Mouse (Mus musculus): ENCODE data around the gene Ing3. TPM values are rescaled to one million over a fixed set of nuclear protein-coding genes. Genes with fewer than 3 reads are reported as not detected.

Gene Ing3
- polyA plus RNA-seq, 1 experiment from 2014 or later = 52.6 TPM

DNA sequence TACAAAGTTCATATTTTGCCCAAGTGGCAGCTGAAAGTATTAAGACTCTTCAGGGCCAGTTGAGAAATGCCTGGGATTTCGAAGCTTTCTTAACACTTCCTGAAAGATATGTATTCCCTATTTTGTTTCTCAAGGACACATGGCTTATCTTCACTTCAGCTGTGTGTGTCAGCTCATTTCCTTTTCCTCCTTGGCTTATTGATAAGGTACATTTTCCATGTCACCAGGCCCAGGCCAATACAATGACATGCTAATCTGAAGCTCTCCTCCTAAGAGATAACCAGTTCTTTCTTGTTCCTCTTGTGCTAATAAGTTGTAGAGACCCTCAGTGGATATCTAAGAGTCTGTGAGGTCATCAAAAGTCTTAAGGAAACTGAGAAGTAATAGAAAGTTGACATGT is 31.7 kb downstream of the Ing3 start:
- no peak overlapping the region for H3K9ac ChIP-seq
- no peaks in the 10 kb centered on the region for H3K36me3 ChIP-seq
- H3K27me3 ChIP-seq (replicated peaks) = no peaks in the 10 kb centered on the region
- no peak overlapping the region for H3K27ac ChIP-seq
- no peaks in the 10 kb centered on the region for H3K4me1 ChIP-seq (replicated peaks)
- WGBS = 88% methylated on average over 1 of the region's 1 CpGs
- ATAC-seq = no peak
- H3K9me3 ChIP-seq = no peaks in the 10 kb centered on the region
- no peak overlapping the region for H3K4me3 ChIP-seq (replicated peaks)
- no peak overlapping the region for H3K4me2 ChIP-seq (replicated peaks)

DNA sequence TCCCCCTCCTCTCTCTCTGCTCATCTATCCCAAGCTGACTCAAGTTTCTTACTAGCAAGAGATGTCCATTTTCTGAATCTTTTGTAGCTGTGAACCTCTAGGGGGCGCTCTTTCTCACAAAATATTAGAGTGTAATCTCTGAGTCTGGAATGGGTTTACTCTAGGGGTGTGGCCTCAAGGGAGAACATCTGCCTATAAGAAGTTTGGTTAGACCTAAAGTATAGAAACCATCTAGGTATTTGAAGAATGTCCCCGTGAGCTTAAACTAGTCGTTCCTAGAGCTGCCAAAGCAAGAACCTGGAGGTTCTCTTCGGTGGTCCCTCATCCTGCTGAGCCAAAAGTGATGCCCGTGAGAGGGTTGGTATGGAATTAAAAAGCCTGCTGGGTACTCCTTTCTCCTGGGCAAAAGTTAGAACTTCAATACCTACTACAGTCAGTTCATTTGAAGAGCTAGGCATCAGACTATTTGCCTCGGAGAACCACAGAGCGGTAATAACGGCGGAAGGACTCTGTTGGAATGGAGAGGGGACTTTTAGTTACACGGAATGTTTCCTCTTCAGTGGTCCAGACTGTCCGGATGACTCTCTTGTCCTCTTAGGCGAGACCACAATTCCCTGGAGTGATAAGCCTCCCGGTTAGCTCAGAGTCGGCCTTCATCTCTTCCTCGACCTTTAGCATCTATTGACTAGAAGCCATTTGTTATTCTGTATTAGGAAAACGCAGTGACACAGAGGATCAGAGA is 35.8 kb downstream of the Ing3 start:
- Histone ChIP-seq H3K27ac (peak overlapping the region; percentile 61), H3K4me2 (replicated peaks) (peak overlapping the region; percentile 84), H3K36me3 (no peaks in the 10 kb centered on the region), H3K27me3 (replicated peaks) (no peaks in the 10 kb centered on the region), H3K4me3 (replicated peaks) (peak overlapping the region; percentile 47), H3K4me1 (replicated peaks) (no peaks in the 10 kb centered on the region), H3K9ac (peak overlapping the region; percentile 50), H3K9me3 (no peaks in the 10 kb centered on the region)
- ATAC-seq = peak; percentile 73
- WGBS = 8% methylated on average over 16 of the region's 16 CpGs

DNA sequence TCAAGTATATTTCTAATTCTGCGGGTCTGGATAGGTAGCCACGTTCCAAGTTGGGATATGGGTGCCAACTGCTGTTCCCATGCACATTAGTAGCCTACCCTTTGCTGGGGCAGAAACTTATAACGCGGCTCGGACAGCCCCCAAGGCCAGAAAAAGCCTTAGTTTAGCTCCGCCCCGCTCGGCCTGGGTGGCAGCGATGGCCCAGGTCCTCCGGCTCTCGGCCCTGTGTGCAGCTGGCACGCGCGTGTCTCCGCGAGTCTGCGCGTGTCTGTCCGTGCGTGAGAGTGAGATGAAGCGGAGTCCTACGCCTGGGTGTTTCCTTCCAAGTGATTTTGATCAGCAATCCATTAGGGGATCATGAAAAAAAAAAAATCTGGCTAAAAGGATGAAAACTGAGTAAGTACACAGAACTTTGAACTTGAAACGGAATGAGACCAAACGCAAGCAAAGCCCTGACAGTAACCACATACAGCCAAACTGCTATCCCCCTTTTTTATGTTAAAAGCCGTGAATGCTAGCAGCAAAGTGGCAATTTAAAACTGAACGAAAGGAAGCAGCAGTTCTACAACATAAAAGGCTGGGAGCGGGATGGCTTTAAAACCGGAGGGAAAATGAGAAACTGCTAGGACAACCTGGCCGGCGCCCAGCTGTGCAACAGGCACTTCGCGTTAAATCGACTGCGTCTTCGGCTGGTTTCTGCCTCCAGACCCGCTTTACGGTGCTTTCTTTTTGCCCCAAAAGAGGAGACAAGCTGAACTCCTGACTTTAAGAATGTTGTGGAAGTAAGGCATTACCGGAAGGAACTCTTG is 36.6 kb downstream of the Ing3 start, which contains the start of gene Cped1:
Cped1 (plus strand) TSS at position 185 of the 809 bp plus-strand sequence.
- peak within 1 kb of the TSS; percentile 61 for H3K27ac ChIP-seq
- no peaks in the 10 kb centered on the region for H3K27me3 ChIP-seq (replicated peaks)
- no peaks in the 10 kb centered on the region for H3K4me1 ChIP-seq (replicated peaks)
- H3K9ac ChIP-seq = peak within 1 kb of the TSS; percentile 50
- H3K4me3 ChIP-seq (replicated peaks) = peak within 1 kb of the TSS; percentile 47
- H3K36me3 ChIP-seq = no peaks in the 10 kb centered on the region
- no peaks in the 10 kb centered on the region for H3K9me3 ChIP-seq
- under 1% methylated on average over 38 of the region's 38 CpGs for WGBS
- peak within 1 kb of the TSS; percentile 84 for H3K4me2 ChIP-seq (replicated peaks)
- peak; percentile 76 for ATAC-seq

DNA sequence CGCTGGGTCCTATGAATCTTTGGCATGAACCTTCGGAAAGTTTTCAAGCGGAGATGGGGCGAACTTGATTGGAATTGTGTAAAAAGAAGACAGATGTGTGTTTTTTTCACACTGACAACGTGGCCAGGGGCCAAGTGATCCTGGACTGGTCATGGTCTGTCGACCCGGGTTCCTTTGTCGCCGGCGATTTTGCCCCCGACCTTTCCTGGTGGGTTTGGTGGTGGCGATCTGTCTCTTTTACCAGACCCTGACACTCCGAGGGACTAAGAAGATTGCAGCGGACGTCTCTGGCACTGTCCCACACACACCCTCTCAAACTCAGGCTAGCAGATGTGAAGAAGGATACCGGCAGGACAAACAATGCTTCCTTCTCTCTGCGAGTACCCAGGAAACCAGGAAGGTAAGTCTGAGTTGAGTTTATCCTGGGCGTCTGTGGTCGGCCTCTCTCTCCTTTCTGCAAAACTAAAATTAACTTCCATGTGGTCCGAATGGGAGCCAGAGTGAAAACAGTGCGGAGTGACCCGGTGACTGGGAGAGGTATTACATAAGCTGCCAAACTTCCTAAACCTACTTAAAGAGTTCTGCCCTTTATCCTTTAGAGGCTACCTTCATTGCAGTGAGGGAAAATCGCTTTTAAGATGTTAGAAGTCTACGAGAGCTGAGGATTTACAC is 37.4 kb downstream of the Ing3 start:
- H3K9me3 ChIP-seq = no peaks in the 10 kb centered on the region
- peak overlapping the region; percentile 61 for H3K27ac ChIP-seq
- H3K27me3 ChIP-seq (replicated peaks) = no peaks in the 10 kb centered on the region
- peak overlapping the region; percentile 47 for H3K4me3 ChIP-seq (replicated peaks)
- H3K4me1 ChIP-seq (replicated peaks) = no peaks in the 10 kb centered on the region
- no peaks in the 10 kb centered on the region for H3K36me3 ChIP-seq
- H3K9ac ChIP-seq = peak overlapping the region; percentile 50
- ATAC-seq = no peak; the same call in 1 of the 2 replicates
- 8% methylated on average over 24 of the region's 24 CpGs for WGBS
- H3K4me2 ChIP-seq (replicated peaks) = peak overlapping the region; percentile 84

DNA sequence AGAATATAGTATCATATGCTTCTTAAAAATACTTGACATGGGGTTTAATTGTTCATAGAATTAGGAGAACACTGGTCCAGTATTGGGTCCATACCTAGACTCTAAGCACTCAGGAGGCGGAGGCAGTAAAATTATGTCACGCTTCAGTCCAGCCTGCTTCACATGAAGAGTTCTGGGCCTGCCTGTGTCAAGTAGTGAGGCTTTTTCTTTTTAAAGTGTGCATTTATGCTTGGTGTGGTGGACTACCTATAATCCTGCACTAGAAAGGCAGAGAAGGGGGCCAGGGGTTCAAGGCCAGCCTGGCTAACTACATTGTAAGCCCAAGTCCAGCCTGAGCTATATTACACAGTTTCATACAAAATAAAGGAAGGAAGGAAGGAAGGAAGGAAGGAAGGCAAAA is 38.2 kb downstream of the Ing3 start:
- Histone ChIP-seq H3K4me2 (replicated peaks) (peak overlapping the region; percentile 84), H3K36me3 (no peaks in the 10 kb centered on the region), H3K27ac (0 out of 2 replicates have a peak overlapping the region, but pooled peaks have one; percentile 4), H3K27me3 (replicated peaks) (no peaks in the 10 kb centered on the region), H3K4me1 (replicated peaks) (no peaks in the 10 kb centered on the region), H3K4me3 (replicated peaks) (peak overlapping the region; percentile 47), H3K9me3 (no peaks in the 10 kb centered on the region), H3K9ac (no peak overlapping the region)
- no peak for ATAC-seq
- WGBS = 68% methylated on average over 2 of the region's 2 CpGs

DNA sequence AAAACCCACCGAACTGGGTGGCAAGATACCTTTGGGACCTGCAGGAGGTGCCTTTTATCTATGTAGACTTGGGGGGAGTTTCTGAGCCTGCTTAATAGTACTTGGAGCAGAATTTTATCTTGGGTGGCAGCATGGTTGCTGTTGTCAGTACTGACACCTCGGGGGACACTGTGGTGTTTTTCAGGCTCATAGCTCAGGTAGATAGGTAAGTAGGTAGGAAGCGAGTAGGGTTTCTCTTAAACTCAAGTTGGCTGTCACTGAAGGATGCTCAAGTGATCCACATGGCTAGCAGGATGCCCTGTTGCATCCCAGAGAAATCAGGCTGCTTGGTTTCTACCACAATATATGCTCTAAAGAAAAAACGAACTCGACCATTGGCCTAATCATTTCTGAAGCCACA is 38.9 kb downstream of the Ing3 start:
- H3K9me3 ChIP-seq = no peaks in the 10 kb centered on the region
- no peaks in the 10 kb centered on the region for H3K27me3 ChIP-seq (replicated peaks)
- ATAC-seq = no peak
- H3K36me3 ChIP-seq = no peaks in the 10 kb centered on the region
- H3K4me3 ChIP-seq (replicated peaks) = peak overlapping the region; percentile 15
- H3K4me2 ChIP-seq (replicated peaks) = peak overlapping the region; percentile 47
- 76% methylated on average over 5 of the region's 5 CpGs for WGBS
- no peaks in the 10 kb centered on the region for H3K4me1 ChIP-seq (replicated peaks)
- H3K9ac ChIP-seq = no peak overlapping the region
- H3K27ac ChIP-seq = no peak overlapping the region

DNA sequence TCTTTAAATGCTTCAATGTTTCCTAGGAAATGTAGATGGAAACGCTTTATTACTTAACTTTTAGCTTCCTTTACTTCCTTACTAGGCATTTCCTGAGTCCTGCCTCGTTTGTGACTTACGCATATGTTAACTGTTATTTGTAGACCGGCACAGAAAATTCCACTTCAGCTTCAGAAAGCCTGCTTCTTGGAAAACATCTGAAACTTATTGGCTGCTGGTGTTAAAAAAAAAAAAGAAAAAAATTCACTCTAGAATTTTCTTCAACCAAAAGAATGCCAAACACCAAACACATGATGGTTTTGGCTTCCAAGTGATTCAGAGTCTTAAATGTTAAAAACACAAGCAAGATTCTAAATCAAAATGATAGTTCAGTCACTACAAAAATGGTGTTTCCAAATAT is 39.7 kb downstream of the Ing3 start:
- H3K27ac ChIP-seq = no peak overlapping the region

DNA sequence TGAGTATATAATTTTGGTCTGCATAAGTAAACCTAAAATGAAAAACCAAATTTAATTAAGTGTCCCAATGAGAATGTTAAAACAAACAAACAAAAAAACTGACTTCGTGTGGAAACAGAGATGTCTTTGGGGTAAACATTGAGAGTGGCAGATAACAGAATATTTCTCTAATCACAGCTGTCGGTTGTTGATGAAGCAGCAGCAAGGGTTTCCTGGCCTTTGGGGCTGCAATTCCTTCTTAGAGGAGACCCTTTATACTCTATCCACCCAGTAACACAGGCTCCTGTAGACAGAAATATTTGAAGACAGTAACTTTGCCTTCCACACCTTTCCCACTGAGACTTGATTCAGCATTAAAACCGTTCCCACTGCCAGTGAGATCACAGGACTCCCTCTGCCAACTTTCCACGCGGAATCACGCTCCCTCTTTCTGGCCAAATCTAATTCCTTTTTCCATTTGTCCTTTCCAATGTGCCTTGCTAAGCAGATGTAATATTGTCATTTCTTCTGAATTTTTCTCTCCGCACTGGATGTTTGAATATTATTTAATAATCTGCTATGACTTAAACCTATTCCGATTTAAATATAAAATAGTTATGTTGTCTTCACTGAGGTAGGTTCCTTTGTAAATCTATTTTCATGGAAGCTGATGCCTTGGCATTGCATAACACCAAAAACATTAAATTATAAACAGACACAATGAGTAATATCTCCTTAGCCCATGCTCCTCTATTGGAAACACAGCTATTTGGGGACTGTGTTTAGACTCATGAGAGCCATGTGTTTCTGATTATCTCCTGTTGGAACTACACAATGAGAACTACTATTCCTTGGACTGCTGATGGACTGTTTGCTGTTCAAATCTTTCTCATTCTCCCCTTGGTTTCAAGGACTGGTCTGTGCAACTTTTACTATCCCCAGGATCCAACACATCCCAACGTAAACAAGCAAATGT is 41.1 kb downstream of the Ing3 start:
- Histone ChIP-seq H3K4me3 (replicated peaks) (0 out of 2 replicates have a peak overlapping the region, but pooled peaks have one; percentile 7), H3K9me3 (no peaks in the 10 kb centered on the region), H3K36me3 (no peaks in the 10 kb centered on the region), H3K4me1 (replicated peaks) (no peaks in the 10 kb centered on the region), H3K9ac (no peak overlapping the region), H3K4me2 (replicated peaks) (peak overlapping the region; percentile 37), H3K27ac (peak overlapping the region; percentile 20; the same call in 1 of the 2 replicates), H3K27me3 (replicated peaks) (no peaks in the 10 kb centered on the region)
- no peak for ATAC-seq
- 53% methylated on average over 9 of the region's 9 CpGs for WGBS

More for the DNA sequence above, 39.7 kb downstream of the Ing3 start:
- Histone ChIP-seq H3K4me1 (replicated peaks) (no peaks in the 10 kb centered on the region), H3K9me3 (no peaks in the 10 kb centered on the region), H3K27me3 (replicated peaks) (no peaks in the 10 kb centered on the region), H3K4me2 (replicated peaks) (peak overlapping the region; percentile 47), H3K9ac (no peak overlapping the region), H3K36me3 (no peaks in the 10 kb centered on the region), H3K4me3 (replicated peaks) (peak overlapping the region; percentile 15)
- WGBS = 57% methylated on average over 4 of the region's 4 CpGs
- no peak for ATAC-seq

DNA sequence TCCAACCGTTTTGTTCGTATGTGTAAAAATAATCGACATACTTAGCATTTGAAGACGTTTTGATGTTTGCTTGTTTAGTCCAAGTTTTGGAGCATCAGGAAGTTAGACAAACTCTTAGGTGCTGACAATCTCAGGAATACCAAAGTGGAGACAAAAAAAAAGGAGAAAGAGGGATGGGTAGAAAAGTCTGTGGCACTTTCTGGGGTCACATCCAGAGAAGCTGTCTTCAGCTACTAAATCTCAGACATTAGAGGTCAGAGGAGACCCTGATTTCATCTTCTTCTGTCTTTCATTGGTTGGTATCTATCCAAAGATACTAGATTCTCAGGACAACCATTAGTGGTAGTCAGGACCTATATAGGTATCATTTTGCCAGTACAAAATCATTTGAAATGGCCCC is 41.8 kb downstream of the Ing3 start:
- Histone ChIP-seq H3K9ac (no peak overlapping the region), H3K36me3 (no peaks in the 10 kb centered on the region), H3K4me3 (replicated peaks) (no peak overlapping the region), H3K27ac (no peak overlapping the region), H3K27me3 (replicated peaks) (no peaks in the 10 kb centered on the region), H3K4me1 (replicated peaks) (no peaks in the 10 kb centered on the region), H3K4me2 (replicated peaks) (peak overlapping the region; percentile 37; the same call in 1 of the 2 replicates), H3K9me3 (no peaks in the 10 kb centered on the region)
- no peak for ATAC-seq
- 58% methylated on average over 4 of the region's 4 CpGs for WGBS

DNA sequence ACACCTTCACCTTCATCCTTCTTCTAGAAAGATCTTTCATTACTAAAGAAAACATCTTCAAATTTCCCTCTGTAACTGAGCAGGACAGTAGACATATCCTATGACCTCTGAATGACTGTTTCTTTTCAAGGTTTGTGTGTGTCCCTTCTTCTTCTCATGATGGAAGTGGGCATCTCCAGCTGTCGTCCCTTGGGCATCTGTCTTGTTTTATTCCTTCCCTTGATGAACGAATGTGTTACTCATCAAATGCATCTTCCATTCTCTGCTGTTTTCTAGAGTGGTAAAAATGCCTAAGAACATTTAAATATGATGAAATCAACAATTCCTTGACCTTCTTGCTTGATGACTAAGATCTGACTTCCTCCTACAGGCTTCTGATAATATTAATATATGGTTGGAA is 43.7 kb downstream of the Ing3 start:
- Histone ChIP-seq H3K4me2 (replicated peaks) (no peak overlapping the region), H3K4me1 (replicated peaks) (peaks cover 3% of the 10 kb centered on the region; the same call in 1 of the 2 replicates), H3K9ac (no peak overlapping the region), H3K36me3 (no peaks in the 10 kb centered on the region), H3K27ac (no peak overlapping the region), H3K27me3 (replicated peaks) (no peaks in the 10 kb centered on the region), H3K4me3 (replicated peaks) (no peak overlapping the region), H3K9me3 (no peaks in the 10 kb centered on the region)
- ATAC-seq = no peak
- 77% methylated on average over 2 of the region's 2 CpGs for WGBS

DNA sequence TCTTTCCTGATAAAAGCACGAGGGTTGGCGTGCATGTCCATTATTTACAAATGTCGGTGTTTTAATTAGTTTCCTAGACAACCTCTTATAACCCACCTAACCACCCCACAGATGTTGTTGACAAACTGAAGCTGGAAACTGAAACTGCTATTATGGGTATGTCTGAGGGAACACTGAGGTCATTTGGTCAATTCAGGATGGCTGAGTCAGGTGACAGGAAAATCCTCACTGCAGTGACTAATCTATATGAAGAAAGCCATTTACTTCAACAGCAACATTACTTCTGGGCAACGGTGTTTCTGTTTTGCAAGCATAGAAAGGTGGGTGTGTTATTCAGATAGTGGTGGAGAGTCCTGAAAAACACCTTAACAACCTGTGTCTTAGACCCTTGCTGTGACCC is 48.8 kb downstream of the Ing3 start:
- no peak overlapping the region for H3K27ac ChIP-seq
- no peaks in the 10 kb centered on the region for H3K36me3 ChIP-seq
- no peak overlapping the region for H3K9ac ChIP-seq
- no peaks in the 10 kb centered on the region for H3K27me3 ChIP-seq (replicated peaks)
- H3K4me3 ChIP-seq (replicated peaks) = no peak overlapping the region
- peaks cover 18% of the 10 kb centered on the region; the same call in 1 of the 2 replicates for H3K4me1 ChIP-seq (replicated peaks)
- H3K4me2 ChIP-seq (replicated peaks) = no peak overlapping the region
- H3K9me3 ChIP-seq = no peaks in the 10 kb centered on the region
- WGBS = 44% methylated on average over 4 of the region's 4 CpGs
- no peak for ATAC-seq
